Mouse (Mus musculus): Measurements from ENCODE around the gene Naa16. TPM values are rescaled to one million over a fixed set of nuclear protein-coding genes. Genes with fewer than 3 reads are reported as not detected.

Naa16 gene
- polyA plus RNA-seq, 1 experiment from 2014 or later, result 41.2 TPM

- Histone ChIP-seq H3K9me3 (ENCODE audit: control insufficient read depth, low read length) (no peaks in the 10 kb centered on the region), H3K4me1 (replicated peaks; ENCODE audit: control insufficient read depth, insufficient read depth, low read length) (no peaks in the 10 kb centered on the region), H3K9ac (ENCODE audit: low read length) (no peak overlapping the region), H3K27me3 (ENCODE audit: control insufficient read depth, insufficient read depth, low read depth, low read length) (no peaks in the 10 kb centered on the region), H3K4me2 (ENCODE audit: low read depth, low read length) (no peak overlapping the region), H3K36me3 (ENCODE audit: control insufficient read depth, insufficient read depth, low read length) (peaks cover 8% of the 10 kb centered on the region; the same call in 1 of the 2 replicates), H3K4me3 (ENCODE audit: low read length) (no peak overlapping the region), H3K27ac (ENCODE audit: low read length) (no peak overlapping the region)
- WGBS, result 75% methylated on average over 7 of the region's 7 CpGs
- no peak for ATAC-seq (ENCODE audit: low read depth)
Measured at GRCm38 (mm10) chr14:79287251-79287863, 103.2 kb downstream of the Naa16 start.

- Histone ChIP-seq H3K36me3 (ENCODE audit: control insufficient read depth, insufficient read depth, low read length) (peaks cover 5% of the 10 kb centered on the region; the same call in 1 of the 2 replicates), H3K27ac (ENCODE audit: low read length) (no peak overlapping the region), H3K9me3 (ENCODE audit: control insufficient read depth, low read length) (no peaks in the 10 kb centered on the region), H3K4me2 (ENCODE audit: low read depth, low read length) (no peak overlapping the region), H3K9ac (ENCODE audit: low read length) (no peak overlapping the region), H3K4me1 (replicated peaks; ENCODE audit: control insufficient read depth, insufficient read depth, low read length) (no peaks in the 10 kb centered on the region), H3K27me3 (ENCODE audit: control insufficient read depth, insufficient read depth, low read depth, low read length) (no peaks in the 10 kb centered on the region), H3K4me3 (ENCODE audit: low read length) (no peak overlapping the region)
- no peak for ATAC-seq (ENCODE audit: low read depth)
- 87% methylated on average over 5 of the region's 5 CpGs for WGBS
Measured at GRCm38 (mm10) chr14:79285549-79285948, 105.0 kb downstream of the Naa16 start.

- H3K27me3 ChIP-seq (ENCODE audit: control insufficient read depth, insufficient read depth, low read depth, low read length), result no peaks in the 10 kb centered on the region
- H3K9ac ChIP-seq (ENCODE audit: low read length), result no peak overlapping the region
- peaks cover 5% of the 10 kb centered on the region; the same call in 1 of the 2 replicates for H3K36me3 ChIP-seq (ENCODE audit: control insufficient read depth, insufficient read depth, low read length)
- no peak for ATAC-seq (ENCODE audit: low read depth)
- no peak overlapping the region for H3K4me3 ChIP-seq (ENCODE audit: low read length)
- no peak overlapping the region for H3K27ac ChIP-seq (ENCODE audit: low read length)
- WGBS, result 91% methylated on average over 4 of the region's 4 CpGs
- no peak overlapping the region for H3K4me2 ChIP-seq (ENCODE audit: low read depth, low read length)
- H3K4me1 ChIP-seq (replicated peaks; ENCODE audit: control insufficient read depth, insufficient read depth, low read length), result no peaks in the 10 kb centered on the region
- no peaks in the 10 kb centered on the region for H3K9me3 ChIP-seq (ENCODE audit: control insufficient read depth, low read length)
Measured at GRCm38 (mm10) chr14:79284616-79285015, 106.0 kb downstream of the Naa16 start.

GRCm38 (mm10) chr14:79283952-79284351 lies 106.6 kb downstream of the Naa16 start:
- Histone ChIP-seq H3K4me2 (ENCODE audit: low read depth, low read length) (no peak overlapping the region), H3K27ac (ENCODE audit: low read length) (no peak overlapping the region), H3K36me3 (ENCODE audit: control insufficient read depth, insufficient read depth, low read length) (0 out of 2 replicates have a peak, but pooled peaks cover 1% of the 10 kb centered on the region), H3K9ac (ENCODE audit: low read length) (no peak overlapping the region), H3K4me1 (replicated peaks; ENCODE audit: control insufficient read depth, insufficient read depth, low read length) (no peaks in the 10 kb centered on the region), H3K9me3 (ENCODE audit: control insufficient read depth, low read length) (no peaks in the 10 kb centered on the region), H3K27me3 (ENCODE audit: control insufficient read depth, insufficient read depth, low read depth, low read length) (no peaks in the 10 kb centered on the region), H3K4me3 (ENCODE audit: low read length) (no peak overlapping the region)
- 90% methylated on average over 7 of the region's 7 CpGs for WGBS
- no peak for ATAC-seq (ENCODE audit: low read depth)

- H3K27me3 ChIP-seq (ENCODE audit: control insufficient read depth, insufficient read depth, low read depth, low read length), result no peaks in the 10 kb centered on the region
- ATAC-seq (ENCODE audit: low read depth), result peak; percentile 86
- no peaks in the 10 kb centered on the region for H3K36me3 ChIP-seq (ENCODE audit: control insufficient read depth, insufficient read depth, low read length)
- no peak overlapping the region for H3K4me2 ChIP-seq (ENCODE audit: low read depth, low read length)
- peaks cover 6% of the 10 kb centered on the region for H3K4me1 ChIP-seq (replicated peaks; ENCODE audit: control insufficient read depth, insufficient read depth, low read length)
- no peak overlapping the region for H3K4me3 ChIP-seq (ENCODE audit: low read length)
- WGBS, result 58% methylated on average over 9 of the region's 9 CpGs
- no peak overlapping the region for H3K9ac ChIP-seq (ENCODE audit: low read length)
- H3K9me3 ChIP-seq (ENCODE audit: control insufficient read depth, low read length), result no peaks in the 10 kb centered on the region
- H3K27ac ChIP-seq (ENCODE audit: low read length), result peak overlapping the region; percentile 28; the same call in 1 of the 2 replicates
Measured at GRCm38 (mm10) chr14:79281894-79282553, 108.6 kb downstream of the Naa16 start.

GRCm38 (mm10) chr14:79280456-79280855 lies 110.1 kb downstream of the Naa16 start:
- Histone ChIP-seq H3K4me3 (ENCODE audit: low read length) (no peak overlapping the region), H3K9me3 (ENCODE audit: control insufficient read depth, low read length) (no peaks in the 10 kb centered on the region), H3K4me2 (ENCODE audit: low read depth, low read length) (no peak overlapping the region), H3K27ac (ENCODE audit: low read length) (no peak overlapping the region), H3K9ac (ENCODE audit: low read length) (no peak overlapping the region), H3K36me3 (ENCODE audit: control insufficient read depth, insufficient read depth, low read length) (no peaks in the 10 kb centered on the region), H3K4me1 (replicated peaks; ENCODE audit: control insufficient read depth, insufficient read depth, low read length) (peaks cover 6% of the 10 kb centered on the region), H3K27me3 (ENCODE audit: control insufficient read depth, insufficient read depth, low read depth, low read length) (no peaks in the 10 kb centered on the region)
- WGBS, result 81% methylated on average over 9 of the region's 9 CpGs
- no peak for ATAC-seq (ENCODE audit: low read depth)

GRCm38 (mm10) chr14:79279494-79279893 lies 111.1 kb downstream of the Naa16 start:
- H3K9ac ChIP-seq (ENCODE audit: low read length), result no peak overlapping the region
- H3K9me3 ChIP-seq (ENCODE audit: control insufficient read depth, low read length), result no peaks in the 10 kb centered on the region
- H3K4me1 ChIP-seq (replicated peaks; ENCODE audit: control insufficient read depth, insufficient read depth, low read length), result peaks cover 12% of the 10 kb centered on the region
- no peak overlapping the region for H3K27ac ChIP-seq (ENCODE audit: low read length)
- ATAC-seq (ENCODE audit: low read depth), result no peak
- H3K36me3 ChIP-seq (ENCODE audit: control insufficient read depth, insufficient read depth, low read length), result no peaks in the 10 kb centered on the region
- H3K27me3 ChIP-seq (ENCODE audit: control insufficient read depth, insufficient read depth, low read depth, low read length), result no peaks in the 10 kb centered on the region
- H3K4me2 ChIP-seq (ENCODE audit: low read depth, low read length), result no peak overlapping the region
- no peak overlapping the region for H3K4me3 ChIP-seq (ENCODE audit: low read length)
- WGBS, result 65% methylated on average over 1 of the region's 1 CpGs

- no peaks in the 10 kb centered on the region for H3K27me3 ChIP-seq (ENCODE audit: control insufficient read depth, insufficient read depth, low read depth, low read length)
- no peak overlapping the region for H3K4me2 ChIP-seq (ENCODE audit: low read depth, low read length)
- no peak for ATAC-seq (ENCODE audit: low read depth)
- WGBS, result 86% methylated on average over 4 of the region's 4 CpGs
- H3K36me3 ChIP-seq (ENCODE audit: control insufficient read depth, insufficient read depth, low read length), result no peaks in the 10 kb centered on the region
- H3K4me1 ChIP-seq (replicated peaks; ENCODE audit: control insufficient read depth, insufficient read depth, low read length), result peaks cover 15% of the 10 kb centered on the region
- no peak overlapping the region for H3K27ac ChIP-seq (ENCODE audit: low read length)
- no peaks in the 10 kb centered on the region for H3K9me3 ChIP-seq (ENCODE audit: control insufficient read depth, low read length)
- no peak overlapping the region for H3K4me3 ChIP-seq (ENCODE audit: low read length)
- no peak overlapping the region for H3K9ac ChIP-seq (ENCODE audit: low read length)
Measured at GRCm38 (mm10) chr14:79278927-79279326, 111.7 kb downstream of the Naa16 start.

- no peak overlapping the region for H3K9ac ChIP-seq (ENCODE audit: low read length)
- H3K4me2 ChIP-seq (ENCODE audit: low read depth, low read length), result no peak overlapping the region
- WGBS, result 48% methylated on average over 7 of the region's 7 CpGs
- ATAC-seq (ENCODE audit: low read depth), result no peak
- H3K27me3 ChIP-seq (ENCODE audit: control insufficient read depth, insufficient read depth, low read depth, low read length), result no peaks in the 10 kb centered on the region
- H3K4me1 ChIP-seq (replicated peaks; ENCODE audit: control insufficient read depth, insufficient read depth, low read length), result peaks cover 21% of the 10 kb centered on the region
- no peaks in the 10 kb centered on the region for H3K9me3 ChIP-seq (ENCODE audit: control insufficient read depth, low read length)
- H3K27ac ChIP-seq (ENCODE audit: low read length), result no peak overlapping the region; the same call in 1 of the 2 replicates
- H3K36me3 ChIP-seq (ENCODE audit: control insufficient read depth, insufficient read depth, low read length), result no peaks in the 10 kb centered on the region
- H3K4me3 ChIP-seq (ENCODE audit: low read length), result no peak overlapping the region
Measured at GRCm38 (mm10) chr14:79277922-79278321, 112.7 kb downstream of the Naa16 start.

Measured in lung, embryonic 16.5 days (tissue).